Mouse (Mus musculus) brain, embryonic 14.5 days (tissue): ENCODE data around the gene Trim60.

ENCODE experiments used
- CTCF ChIP-seq: fragments of 200-500 bp; IDR thresholded peaks from 2 replicates; pipeline ENCODE4 v1.5.1; 2012; ENCODE audit warnings: inconsistent platforms, mild to moderate bottlenecking, moderate library complexity, borderline replicate concordance; ENCODE audit not compliant: insufficient read depth, insufficient read length; ENCODE audit errors: extremely low read depth
- POLR2A ChIP-seq: fragments of 200-500 bp; IDR thresholded peaks from 2 replicates; pipeline ENCODE4 v1.6.1; 2012; ENCODE audit warnings: mild to moderate bottlenecking, inconsistent platforms, borderline replicate concordance; ENCODE audit not compliant: poor library complexity, insufficient read depth, insufficient read length, severe bottlenecking; ENCODE audit errors: extremely low read depth

DNA sequence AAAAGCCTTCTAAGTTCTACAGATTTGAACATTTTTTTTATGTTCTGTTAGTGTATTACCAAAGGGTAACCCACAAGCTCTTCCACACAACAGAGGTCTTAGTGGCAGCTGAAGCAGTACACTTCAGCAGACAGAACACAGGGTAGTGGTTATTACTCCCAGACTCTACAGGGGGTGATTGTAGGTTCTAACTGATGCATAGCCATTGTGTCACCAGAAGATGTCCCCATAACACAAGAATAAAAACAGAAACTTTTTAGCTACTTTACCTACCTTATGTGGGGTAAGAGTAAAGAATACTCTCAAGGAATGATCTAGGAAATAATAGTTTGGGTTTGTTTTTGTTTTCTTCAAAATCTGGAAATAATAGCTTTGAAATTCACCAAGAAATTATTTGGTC, 55.5 kb downstream of the Trim60 start:
- TF ChIP-seq POLR2A = no peak
- no peak for TF ChIP-seq CTCF
